Mouse (Mus musculus) G1E (cell line): Measurements from ENCODE around the gene Pnpla2. TPM values are rescaled to one million over a fixed set of nuclear protein-coding genes. Genes with fewer than 3 reads are reported as not detected.

ENCODE experiments used
- ATAC-seq: 2 replicates; pipeline ENCODE4 v1.8.0; 2016; ENCODE audit warnings: mild to moderate bottlenecking; ENCODE audit not compliant: insufficient number of reproducible peaks, poor library complexity, low FRiP score, severe bottlenecking; ENCODE audit errors: extremely low read depth
- DNase-seq: peaks from one replicate; pipeline ENCODE4 v3.0.0; 2012; ENCODE audit warnings: low spot score
- H3K27me3 ChIP-seq: 2 replicates; pipeline ENCODE4 v1.6.1; 2012; ENCODE audit warnings: mild to moderate bottlenecking, low read length, inconsistent platforms; ENCODE audit not compliant: insufficient read depth
- H3K36me3 ChIP-seq: replicated peaks from 2 replicates; pipeline ENCODE3; 2012; ENCODE audit warnings: mild to moderate bottlenecking, inconsistent platforms
- H3K4me1 ChIP-seq: 2 replicates; pipeline ENCODE4 v1.6.1; 2012; ENCODE audit warnings: low read depth, low read length, inconsistent platforms, mixed read lengths; ENCODE audit not compliant: insufficient read depth
- H3K4me3 ChIP-seq: 2 replicates; pipeline ENCODE4 v1.5.1; 2012; ENCODE audit warnings: low read depth, mild to moderate bottlenecking, inconsistent platforms, low read length, moderate library complexity, mixed read lengths
- H3K9me3 ChIP-seq: replicated peaks from 2 replicates; pipeline ENCODE4 v1.6.1; 2012; ENCODE audit warnings: inconsistent platforms
- CTCF ChIP-seq: IDR thresholded peaks from 2 replicates; pipeline ENCODE4 v1.5.1; 2012; ENCODE audit warnings: low read depth, low read length, inconsistent platforms, mixed read lengths
- GATA1 ChIP-seq: IDR thresholded peaks from 2 replicates; pipeline ENCODE4 v1.6.1; 2012; ENCODE audit warnings: borderline replicate concordance, low read length, inconsistent platforms, mixed read lengths
- GATA2 ChIP-seq: IDR thresholded peaks from 2 replicates; pipeline ENCODE4 v1.6.1; 2012; ENCODE audit warnings: low read depth, low read length, inconsistent platforms, borderline replicate concordance
- POLR2AphosphoS5 ChIP-seq: IDR thresholded peaks from 2 replicates; pipeline ENCODE4 v1.6.1; 2012; ENCODE audit warnings: low read depth, low read length, inconsistent platforms; ENCODE audit not compliant: insufficient replicate concordance
- TAL1 ChIP-seq: conservative IDR thresholded peaks from 2 replicates; pipeline ENCODE4 v1.6.1; 2012; ENCODE audit warnings: low read depth, low read length, inconsistent platforms, mixed read lengths
- polyA plus RNA-seq: library from polyadenylated mRNA; stranded (reverse); fragments of >175 nt; gene quantifications from 2 replicates; pipeline ENCODE4 v1.2.3, GENCODE M21; 2012
- total RNA-seq, 2 experiments: library from RNA; stranded (forward) in 1 of 2; stranded (reverse) in 1 of 2; fragments of 200-1000 nt in 1 of 2; fragments of >200 nt in 1 of 2; fragmentation: Nextera tagmentation in 1 of 2; gene quantifications; 2 replicates each; pipeline ENCODE4 v1.2.3; 2014 to 2017

Gene Pnpla2
- total and polyA plus RNA-seq, 3 experiments = 9.9 to 50.5 (median 23.6) TPM

DNA sequence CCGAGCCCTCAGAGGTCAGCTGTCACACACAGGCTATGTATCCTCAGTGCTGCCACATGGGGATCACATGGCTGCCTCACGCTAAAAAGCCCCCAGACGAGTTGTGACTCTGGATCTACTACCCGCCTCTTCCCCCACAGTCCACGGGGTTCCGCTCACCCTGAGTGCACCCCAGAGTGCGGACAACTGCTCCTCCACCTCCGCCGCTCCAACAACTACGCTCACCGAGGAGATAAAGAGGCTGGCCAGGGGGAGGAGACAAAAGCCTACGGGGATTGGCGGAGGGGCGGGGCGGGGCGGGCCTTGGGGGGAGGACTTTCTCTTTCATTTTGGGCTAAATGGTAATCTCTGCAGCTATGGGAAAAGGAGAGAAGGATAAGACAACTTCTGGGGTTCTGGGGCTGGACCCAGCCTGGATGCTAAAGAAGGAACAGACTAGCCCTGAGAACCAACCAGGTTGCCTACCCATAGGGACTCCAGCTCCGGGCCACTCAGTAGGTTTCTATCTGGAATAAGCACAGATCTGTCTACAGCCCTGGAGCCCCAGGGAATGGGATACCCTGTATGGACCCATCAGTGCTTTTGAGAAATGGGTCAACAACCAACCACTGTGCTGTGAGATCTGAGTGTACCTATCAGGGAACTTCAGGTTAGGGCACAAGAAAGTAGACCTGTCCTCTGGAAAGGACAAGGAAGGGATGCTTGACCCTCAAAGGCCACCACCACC lies 19.7 kb upstream of the Pnpla2 start:
- Histone ChIP-seq H3K9me3 (no peaks in the 10 kb centered on the region), H3K4me3 (peak overlapping the region; percentile 70), H3K4me1 (peaks cover 83% of the 10 kb centered on the region), H3K27me3 (no peaks in the 10 kb centered on the region; the same call in 1 of the 2 replicates), H3K36me3 (peaks cover 82% of the 10 kb centered on the region)
- ATAC-seq = peak; percentile 71
- TF ChIP-seq TAL1 (no peak), CTCF (no peak), GATA1 (no peak), POLR2AphosphoS5 (no peak), GATA2 (no peak)
- peak; percentile 78 for DNase-seq

DNA sequence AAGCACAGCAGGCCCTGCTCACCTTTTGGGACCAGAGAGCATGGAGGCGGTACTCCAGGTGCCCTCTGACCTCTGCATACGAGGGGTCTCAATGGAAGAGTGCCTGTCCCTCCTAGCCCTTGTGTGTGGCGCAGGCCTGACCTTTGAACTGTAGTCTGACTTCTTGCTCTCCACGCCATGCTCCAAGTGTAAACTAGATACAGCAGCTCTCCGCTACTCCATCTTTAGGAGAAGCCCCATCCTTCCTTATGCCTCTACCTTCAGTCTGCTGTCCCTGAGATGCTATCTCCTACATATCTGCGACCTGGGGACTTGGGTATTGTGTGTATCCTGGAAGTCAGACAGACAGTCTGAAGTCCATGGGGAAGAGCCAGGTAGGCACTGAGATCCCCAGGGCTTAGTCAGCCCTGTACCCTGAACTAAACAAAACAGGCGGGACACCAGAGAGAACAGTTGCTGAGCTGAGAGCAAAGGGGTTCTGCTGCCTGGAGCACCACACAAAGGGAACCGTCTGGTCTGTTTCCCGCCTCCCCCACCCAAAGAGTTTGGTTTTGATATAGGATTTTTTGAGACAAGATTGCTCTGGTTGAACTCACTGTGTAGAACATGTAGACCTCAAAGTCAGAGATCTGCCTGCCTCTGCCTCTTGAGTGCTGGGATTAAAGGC lies 19.0 kb upstream of the Pnpla2 start:
- H3K9me3 ChIP-seq = no peaks in the 10 kb centered on the region
- peaks cover 82% of the 10 kb centered on the region for H3K36me3 ChIP-seq
- TF ChIP-seq POLR2AphosphoS5 (no peak), CTCF (no peak), GATA2 (no peak)
- peaks cover 89% of the 10 kb centered on the region for H3K4me1 ChIP-seq
- DNase-seq = no peak
- ATAC-seq = no peak
- H3K27me3 ChIP-seq = no peaks in the 10 kb centered on the region; the same call in 1 of the 2 replicates
- H3K4me3 ChIP-seq = peak overlapping the region; percentile 70; the same call in 1 of the 2 replicates

- ATAC-seq = no peak
- no peaks in the 10 kb centered on the region for H3K9me3 ChIP-seq
- TF ChIP-seq POLR2AphosphoS5 = no peak
- no peak for TF ChIP-seq GATA1
- no peak for TF ChIP-seq TAL1
- TF ChIP-seq CTCF = no peak
- TF ChIP-seq GATA2 = no peak
- H3K4me1 ChIP-seq = peaks cover 92% of the 10 kb centered on the region
- H3K27me3 ChIP-seq = no peaks in the 10 kb centered on the region; the same call in 1 of the 2 replicates
- DNase-seq = no peak
- H3K4me3 ChIP-seq = peak overlapping the region; percentile 79
- H3K36me3 ChIP-seq = peaks cover 82% of the 10 kb centered on the region
Measured at GRCm38 (mm10) chr7:141436523-141436892, 18.5 kb upstream of the Pnpla2 start.

DNA sequence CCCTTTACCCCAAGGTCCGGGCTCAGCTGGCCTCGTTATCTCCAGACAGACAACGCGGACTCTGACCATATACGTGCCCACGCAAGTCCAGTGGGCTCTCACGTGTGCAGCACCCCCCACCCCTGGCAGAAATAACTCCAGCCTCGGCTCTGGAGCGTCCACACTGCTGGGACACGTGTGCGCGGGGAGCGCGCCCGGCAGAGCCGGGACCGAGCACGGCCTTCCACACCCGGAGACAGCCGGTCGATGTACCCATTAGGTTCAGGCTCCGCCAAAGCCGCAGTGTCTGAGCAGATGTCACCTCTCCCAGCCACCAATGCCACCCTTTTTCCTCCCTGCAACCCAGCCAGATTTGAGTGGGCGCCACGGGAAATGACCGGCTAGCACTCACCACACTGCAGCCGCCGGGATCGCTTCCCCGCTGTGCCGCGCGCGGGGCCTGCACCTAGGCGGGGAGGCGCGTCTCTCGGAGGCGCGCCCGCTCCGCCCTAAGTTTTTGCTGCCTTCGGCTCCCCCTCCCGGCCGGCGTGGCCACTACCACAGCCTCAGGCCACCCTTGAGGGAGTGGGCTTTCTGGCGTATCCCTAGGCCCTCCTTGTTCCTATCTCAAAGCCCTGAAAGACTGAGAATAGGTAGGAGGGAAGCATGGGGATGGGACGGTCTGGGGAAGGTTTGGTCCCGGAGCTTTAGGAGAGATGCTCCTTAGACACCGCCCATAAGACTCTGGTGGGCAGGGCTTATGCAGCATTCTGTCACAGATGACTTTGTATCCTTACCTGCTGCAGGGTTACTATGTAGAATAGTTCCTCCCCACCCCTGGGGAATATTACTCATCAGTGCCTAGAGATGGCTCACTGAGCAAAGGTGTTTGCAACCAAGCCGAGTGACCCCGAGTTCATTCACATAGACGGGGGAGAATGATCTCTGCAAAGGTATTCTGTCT lies 17.5 kb upstream of the Pnpla2 start, which contains the start of gene Slc25a22:
Gene Slc25a22, minus strand, starts transcription at position 715 of the 943 bp plus-strand sequence.
- TF ChIP-seq POLR2AphosphoS5 (0 out of 2 replicates have a peak, but pooled peaks have one; percentile 72), CTCF (peak; percentile 28; the same call in 1 of the 2 replicates), TAL1 (no peak)
- H3K9me3 ChIP-seq = no peaks in the 10 kb centered on the region
- peaks cover 82% of the 10 kb centered on the region for H3K36me3 ChIP-seq
- DNase-seq (peak; percentile 82), ATAC-seq (peak; percentile 41; the same call in 1 of the 2 replicates)
- peaks cover 92% of the 10 kb centered on the region for H3K4me1 ChIP-seq
- peak within 1 kb of the TSS; percentile 79 for H3K4me3 ChIP-seq
- no peaks in the 10 kb centered on the region; the same call in 1 of the 2 replicates for H3K27me3 ChIP-seq

- ATAC-seq (no peak), DNase-seq (no peak)
- H3K27me3 ChIP-seq = no peaks in the 10 kb centered on the region; the same call in 1 of the 2 replicates
- no peak for TF ChIP-seq GATA2
- H3K9me3 ChIP-seq = no peaks in the 10 kb centered on the region
- H3K36me3 ChIP-seq = peaks cover 79% of the 10 kb centered on the region
- H3K4me1 ChIP-seq = peaks cover 92% of the 10 kb centered on the region
- H3K4me3 ChIP-seq = no peak overlapping the region
Measured at GRCm38 (mm10) chr7:141438201-141438968, 16.6 kb upstream of the Pnpla2 start.
